Mouse (Mus musculus): ENCODE data around the gene Usp39.

- TF ChIP-seq CTCF (IDR thresholded peaks at IDR 0.05; ENCODE audit: borderline replicate concordance, insufficient read depth, low read depth, low read length) (no peak), POLR2A (IDR thresholded peaks at IDR 0.05; ENCODE audit: borderline replicate concordance, insufficient read depth, low read length) (no peak)
Measured at GRCm38 (mm10) chr6:72303510-72303909, 41.5 kb downstream of the Usp39 start.
